Mouse (Mus musculus) midbrain, postnatal 0 days (tissue): ENCODE data around the gene Lypd8. TPM values are rescaled to one million over a fixed set of nuclear protein-coding genes. Genes with fewer than 3 reads are reported as not detected.

Experiments used
- ATAC-seq: fragments of 200-750 bp; cut with Nextera tagmentation; 2 replicates; pipeline ENCODE4 v1.8.0; 2017; ENCODE audit warnings: moderate number of reproducible peaks, mild to moderate bottlenecking, moderate TSS enrichment, moderate library complexity; ENCODE audit not compliant: low FRiP score
- DNase-seq: peaks from one replicate; pipeline ENCODE4 v3.0.0-alpha.2; 2015; ENCODE audit warnings: low spot score
- H3K27ac ChIP-seq: fragments of 300-500 bp; sonication (generic); 2 replicates; pipeline ENCODE4 v1.5.1; 2014; ENCODE audit warnings: low read depth, mild to moderate bottlenecking, low read length, mixed read lengths
- H3K27me3 ChIP-seq: fragments of 300-500 bp; sonication (generic); 2 replicates; pipeline ENCODE4 v1.6.1; 2014; ENCODE audit warnings: low read length, control low read depth, mixed read lengths; ENCODE audit not compliant: insufficient read depth
- H3K36me3 ChIP-seq: fragments of 300-500 bp; sonication (generic); 2 replicates; pipeline ENCODE4 v1.6.1; 2014; ENCODE audit warnings: low read length, control low read depth, mixed read lengths; ENCODE audit not compliant: insufficient read depth
- H3K4me1 ChIP-seq: fragments of 300-500 bp; sonication (generic); 2 replicates; pipeline ENCODE4 v1.6.1; 2014; ENCODE audit warnings: mild to moderate bottlenecking, control low read depth, antibody characterized with exemption, low read length, mixed read lengths; ENCODE audit not compliant: insufficient read depth
- H3K4me2 ChIP-seq: fragments of 300-500 bp; sonication (generic); 2 replicates; pipeline ENCODE4 v1.6.1; 2014; ENCODE audit warnings: low read depth, mild to moderate bottlenecking, low read length, mixed read lengths; ENCODE audit not compliant: poor library complexity, severe bottlenecking
- H3K4me3 ChIP-seq: fragments of 300-500 bp; sonication (generic); 2 replicates; pipeline ENCODE4 v1.5.1; 2014; ENCODE audit warnings: low read depth, mild to moderate bottlenecking, low read length, moderate library complexity
- H3K9ac ChIP-seq: fragments of 300-500 bp; sonication (generic); replicated peaks from 2 replicates; pipeline ENCODE4 v1.6.1; 2014; ENCODE audit warnings: mild to moderate bottlenecking, low read length, moderate library complexity, mixed read lengths; ENCODE audit not compliant: poor library complexity, severe bottlenecking
- H3K9me3 ChIP-seq: fragments of 300-500 bp; sonication (generic); 2 replicates; pipeline ENCODE4 v1.6.1; 2016; ENCODE audit warnings: low read length, control low read depth
- CTCF ChIP-seq: IDR thresholded peaks from 2 replicates; pipeline ENCODE4 v1.5.1; 2016; ENCODE audit warnings: antibody characterized with exemption, mild to moderate bottlenecking
- WGBS: fragments of 180-500 bp; shearing (Covaris S2); extraction: QIAGEN DNeasy Blood & Tissue Kit; methylation state at CpG from one replicate; pipeline ENCODE4 v1.1.7; 2014; 5-methylcytosine and 5-hydroxymethylcytosine counted together
- polyA plus RNA-seq: library from polyadenylated mRNA; unstranded; fragments of >200 nt; fragmentation: Nextera tagmentation; extraction: Ambion mirVana; gene quantifications from 2 replicates; pipeline ENCODE4 v1.2.1, GENCODE M21; 2015
- total RNA-seq: library from RNA; depleted of rRNA; stranded (reverse); fragments of >200 nt; gene quantifications from 2 replicates; pipeline ENCODE4 v1.2.3, GENCODE M21; 2014; rRNA removed

Lypd8 gene
- total RNA-seq (not detected in 2 replicates), polyA plus RNA-seq (not detected in 2 replicates)

GRCm38 (mm10) chr11:58378763-58379278, at the start of gene Lypd8:
Gene Lypd8, plus strand, starts transcription at chr11:58379043.
- Histone ChIP-seq H3K9ac (no peak within 1 kb of the TSS), H3K27me3 (no peaks in the 10 kb centered on the region), H3K36me3 (no peaks in the 10 kb centered on the region), H3K27ac (no peak within 1 kb of the TSS), H3K4me3 (no peak within 1 kb of the TSS), H3K4me1 (no peaks in the 10 kb centered on the region), H3K4me2 (no peak within 1 kb of the TSS), H3K9me3 (no peaks in the 10 kb centered on the region)
- DNase-seq: no peak
- TF ChIP-seq CTCF: no peak
- 95% methylated on average over 3 of the region's 3 CpGs for WGBS
- ATAC-seq: no peak

GRCm38 (mm10) chr11:58329906-58330275, 49.0 kb upstream of the Lypd8 start:
- ATAC-seq (peak; percentile 38; the same call in 1 of the 2 replicates), DNase-seq (peak; percentile 19)
- Histone ChIP-seq H3K27me3 (no peaks in the 10 kb centered on the region), H3K4me2 (peak overlapping the region; percentile 56), H3K27ac (peak overlapping the region; percentile 77), H3K4me3 (peak overlapping the region; percentile 70), H3K9me3 (no peaks in the 10 kb centered on the region), H3K36me3 (peaks cover 12% of the 10 kb centered on the region; the same call in 1 of the 2 replicates), H3K9ac (peak overlapping the region; percentile 84), H3K4me1 (peaks cover 21% of the 10 kb centered on the region)
- whole genome bisulfite sequencing: 0% methylated on average over 21 of the region's 21 CpGs
- TF ChIP-seq CTCF: peak; percentile 20

GRCm38 (mm10) chr11:58330276-58331148, 48.3 kb upstream of the Lypd8 start, which contains the start of the genes Zfp672 and Sh3bp5l:
Gene Zfp672, minus strand, starts transcription at chr11:58330339.
Gene Sh3bp5l, plus strand, starts transcription at chr11:58330724.
- H3K4me2 ChIP-seq: peak within 1 kb of the TSS; percentile 96
- DNase-seq: peak; percentile 98
- H3K4me1 ChIP-seq: peaks cover 21% of the 10 kb centered on the region
- peak within 1 kb of the TSS; percentile 77 for H3K27ac ChIP-seq
- peak within 1 kb of the TSS; percentile 70 for H3K4me3 ChIP-seq
- peaks cover 12% of the 10 kb centered on the region; the same call in 1 of the 2 replicates for H3K36me3 ChIP-seq
- H3K27me3 ChIP-seq: no peaks in the 10 kb centered on the region
- WGBS: under 1% methylated on average over 52 of the region's 52 CpGs
- peak; percentile 95 for ATAC-seq
- no peak; the same call in 1 of the 2 replicates for TF ChIP-seq CTCF
- peak within 1 kb of the TSS; percentile 84 for H3K9ac ChIP-seq
- no peaks in the 10 kb centered on the region for H3K9me3 ChIP-seq

GRCm38 (mm10) chr11:58331149-58331495, 47.7 kb upstream of the Lypd8 start:
- no peak for TF ChIP-seq CTCF
- ATAC-seq: no peak
- peak overlapping the region; percentile 70 for H3K4me3 ChIP-seq
- peak overlapping the region; percentile 96 for H3K4me2 ChIP-seq
- no peak overlapping the region for H3K27ac ChIP-seq
- no peak for DNase-seq
- peak overlapping the region; percentile 83 for H3K9ac ChIP-seq
- H3K27me3 ChIP-seq: no peaks in the 10 kb centered on the region
- WGBS: 24% methylated on average over 10 of the region's 10 CpGs
- H3K4me1 ChIP-seq: peaks cover 21% of the 10 kb centered on the region
- H3K36me3 ChIP-seq: peaks cover 14% of the 10 kb centered on the region; the same call in 1 of the 2 replicates
- H3K9me3 ChIP-seq: no peaks in the 10 kb centered on the region

- WGBS: 87% methylated on average over 6 of the region's 6 CpGs
- no peaks in the 10 kb centered on the region for H3K9me3 ChIP-seq
- ATAC-seq (no peak), DNase-seq (no peak)
- peak overlapping the region; percentile 83 for H3K9ac ChIP-seq
- peaks cover 21% of the 10 kb centered on the region for H3K4me1 ChIP-seq
- H3K4me2 ChIP-seq: peak overlapping the region; percentile 96
- no peak for TF ChIP-seq CTCF
- peak overlapping the region; percentile 70 for H3K4me3 ChIP-seq
- H3K27ac ChIP-seq: no peak overlapping the region
- H3K36me3 ChIP-seq: peaks cover 18% of the 10 kb centered on the region; the same call in 1 of the 2 replicates
- no peaks in the 10 kb centered on the region for H3K27me3 ChIP-seq
Measured at GRCm38 (mm10) chr11:58331546-58331945, 47.3 kb upstream of the Lypd8 start.

- 71% methylated on average over 3 of the region's 3 CpGs for WGBS
- Histone ChIP-seq H3K9ac (no peak overlapping the region), H3K4me3 (no peak overlapping the region), H3K36me3 (peaks cover 41% of the 10 kb centered on the region), H3K4me1 (peaks cover 14% of the 10 kb centered on the region), H3K9me3 (no peaks in the 10 kb centered on the region), H3K4me2 (no peak overlapping the region), H3K27ac (no peak overlapping the region), H3K27me3 (no peaks in the 10 kb centered on the region)
- TF ChIP-seq CTCF: no peak
- ATAC-seq (no peak), DNase-seq (no peak)
Measured at GRCm38 (mm10) chr11:58334746-58335145, 44.1 kb upstream of the Lypd8 start.
